Mouse (Mus musculus) limb, embryonic 14.5 days (tissue): Measurements from ENCODE around the gene Omp. TPM values are rescaled to one million over a fixed set of nuclear protein-coding genes. Genes with fewer than 3 reads are reported as not detected.
"Not testable (repeated sequence)": the region's sequence is repeated elsewhere in the genome, so short reads cannot be mapped to it uniquely, and the experiment has no call there.

Experiments
- ATAC-seq: fragments of 200-750 bp; cut with Nextera tagmentation; 2 replicates; pipeline ENCODE4 v1.8.0; 2017; ENCODE audit warnings: low read depth, moderate number of reproducible peaks, moderate TSS enrichment; ENCODE audit not compliant: low FRiP score
- DNase-seq: peaks from one replicate; pipeline ENCODE4 v3.0.0-alpha.2; 2015; ENCODE audit warnings: low spot score
- H3K27ac ChIP-seq: fragments of 300-500 bp; sonication (generic); replicated peaks from 2 replicates; pipeline ENCODE4 v1.5.1; 2014; ENCODE audit warnings: low read depth, mild to moderate bottlenecking, low read length, moderate library complexity, mixed read lengths
- H3K27me3 ChIP-seq: fragments of 300-500 bp; sonication (generic); 2 replicates; pipeline ENCODE4 v1.6.1; 2014; ENCODE audit warnings: low read length, mixed read lengths; ENCODE audit not compliant: control insufficient read depth, insufficient read depth
- H3K36me3 ChIP-seq: fragments of 300-500 bp; sonication (generic); 2 replicates; pipeline ENCODE4 v1.6.1; 2014; ENCODE audit warnings: mild to moderate bottlenecking, low read length, moderate library complexity, mixed read lengths; ENCODE audit not compliant: control insufficient read depth, insufficient read depth
- H3K4me1 ChIP-seq: fragments of 300-500 bp; sonication (generic); 2 replicates; pipeline ENCODE4 v1.6.1; 2014; ENCODE audit warnings: antibody characterized with exemption, low read length, mixed read lengths; ENCODE audit not compliant: control insufficient read depth, insufficient read depth
- H3K4me2 ChIP-seq: fragments of 300-500 bp; sonication (generic); replicated peaks from 2 replicates; pipeline ENCODE4 v1.6.1; 2014; ENCODE audit warnings: low read depth, mild to moderate bottlenecking, low read length, moderate library complexity; ENCODE audit not compliant: severe bottlenecking
- H3K4me3 ChIP-seq: fragments of 300-500 bp; sonication (generic); replicated peaks from 2 replicates; pipeline ENCODE4 v1.5.1; 2014; ENCODE audit warnings: low read length
- H3K9ac ChIP-seq: fragments of 300-500 bp; sonication (generic); 2 replicates; pipeline ENCODE4 v1.6.1; 2014; ENCODE audit warnings: mild to moderate bottlenecking, low read depth, low read length, moderate library complexity; ENCODE audit not compliant: severe bottlenecking
- H3K9me3 ChIP-seq: fragments of 300-500 bp; sonication (generic); 2 replicates; pipeline ENCODE4 v1.6.1; 2016; ENCODE audit warnings: low read length; ENCODE audit not compliant: control insufficient read depth
- POLR2A ChIP-seq: fragments of 200-500 bp; IDR thresholded peaks from 2 replicates; pipeline ENCODE4 v1.8.0; 2012; ENCODE audit warnings: inconsistent platforms, mild to moderate bottlenecking, moderate library complexity, borderline replicate concordance; ENCODE audit not compliant: insufficient read depth, insufficient read length; ENCODE audit errors: extremely low read depth
- WGBS: fragments of 180-500 bp; shearing (Covaris S2); extraction: QIAGEN DNeasy Blood & Tissue Kit; methylation state at CpG from one replicate; pipeline ENCODE4 v1.1.7; 2014; 5-methylcytosine and 5-hydroxymethylcytosine counted together
- polyA plus RNA-seq, 2 experiments: library from polyadenylated mRNA; depleted of rRNA in 1 of 2; stranded (reverse) in 1 of 2; unstranded in 1 of 2; fragments of >200 nt; fragmentation: Nextera tagmentation in 1 of 2; extraction: Ambion mirVana in 1 of 2; gene quantifications; 2 replicates each; pipeline versions ENCODE4 v1.2.1 to v1.2.3; 2012 to 2014

Gene Omp
- polyA plus RNA-seq, 2 experiments, result 0.17 to 0.25 TPM

GRCm38 (mm10) chr7:98189745-98190144, 44.4 kb upstream of the Omp start:
- peaks cover 32% of the 10 kb centered on the region for H3K27me3 ChIP-seq
- 34% methylated on average over 3 of the region's 3 CpGs for WGBS
- no peak for DNase-seq
- ATAC-seq, result no peak
- no peaks in the 10 kb centered on the region for H3K36me3 ChIP-seq
- no peaks in the 10 kb centered on the region for H3K9me3 ChIP-seq
- H3K9ac ChIP-seq, result no peak overlapping the region
- TF ChIP-seq POLR2A, result no peak
- peaks cover 8% of the 10 kb centered on the region; the same call in 1 of the 2 replicates for H3K4me1 ChIP-seq
- no peak overlapping the region for H3K4me2 ChIP-seq
- H3K27ac ChIP-seq, result no peak overlapping the region
- no peak overlapping the region for H3K4me3 ChIP-seq

GRCm38 (mm10) chr7:98188680-98189079, 43.4 kb upstream of the Omp start:
- no peak for TF ChIP-seq POLR2A
- H3K27ac ChIP-seq, result no peak overlapping the region
- no peak for DNase-seq
- peaks cover 2% of the 10 kb centered on the region; the same call in 1 of the 2 replicates for H3K4me1 ChIP-seq
- no peak overlapping the region for H3K4me2 ChIP-seq
- H3K36me3 ChIP-seq, result no peaks in the 10 kb centered on the region
- H3K4me3 ChIP-seq, result no peak overlapping the region
- WGBS, result 86% methylated on average over 2 of the region's 2 CpGs
- no peak overlapping the region for H3K9ac ChIP-seq
- H3K9me3 ChIP-seq, result no peaks in the 10 kb centered on the region
- ATAC-seq, result no peak
- peaks cover 21% of the 10 kb centered on the region for H3K27me3 ChIP-seq

- H3K9ac ChIP-seq, result no peak overlapping the region
- H3K36me3 ChIP-seq, result no peaks in the 10 kb centered on the region
- H3K4me2 ChIP-seq, result no peak overlapping the region
- no peak overlapping the region for H3K27ac ChIP-seq
- WGBS, result 90% methylated on average over 2 of the region's 2 CpGs
- no peak overlapping the region for H3K4me3 ChIP-seq
- ATAC-seq (no peak), DNase-seq (no peak)
- no peak for TF ChIP-seq POLR2A
- peaks cover 17% of the 10 kb centered on the region for H3K27me3 ChIP-seq
- H3K4me1 ChIP-seq, result no peaks in the 10 kb centered on the region; the same call in 1 of the 2 replicates
- H3K9me3 ChIP-seq, result no peaks in the 10 kb centered on the region
Observed at GRCm38 (mm10) chr7:98188238-98188637, 42.9 kb upstream of the Omp start.

- not testable (repeated sequence) for H3K4me3 ChIP-seq, H3K36me3 ChIP-seq, H3K27me3 ChIP-seq, H3K9me3 ChIP-seq, ATAC-seq, H3K9ac ChIP-seq, H3K4me2 ChIP-seq, H3K27ac ChIP-seq, DNase-seq, H3K4me1 ChIP-seq
- WGBS, result 71% methylated on average over 3 of the region's 3 CpGs
Observed at GRCm38 (mm10) chr7:98187332-98187731, 42.0 kb upstream of the Omp start.

GRCm38 (mm10) chr7:98186637-98187036, 41.3 kb upstream of the Omp start:
- no peak for TF ChIP-seq POLR2A
- no peak overlapping the region for H3K9ac ChIP-seq
- WGBS, result 74% methylated on average over 8 of the region's 8 CpGs
- no peak overlapping the region for H3K4me3 ChIP-seq
- DNase-seq (no peak), ATAC-seq (no peak)
- no peak overlapping the region for H3K27ac ChIP-seq
- H3K27me3 ChIP-seq, result peaks cover under 1% of the 10 kb centered on the region; the same call in 1 of the 2 replicates
- H3K4me2 ChIP-seq, result no peak overlapping the region
- no peaks in the 10 kb centered on the region for H3K9me3 ChIP-seq
- H3K4me1 ChIP-seq, result no peaks in the 10 kb centered on the region; the same call in 1 of the 2 replicates
- H3K36me3 ChIP-seq, result no peaks in the 10 kb centered on the region

GRCm38 (mm10) chr7:98185326-98185725, 40.0 kb upstream of the Omp start:
- no peaks in the 10 kb centered on the region for H3K9me3 ChIP-seq
- no peak for ATAC-seq
- no peaks in the 10 kb centered on the region; the same call in 1 of the 2 replicates for H3K4me1 ChIP-seq
- no peak overlapping the region for H3K4me3 ChIP-seq
- no peak overlapping the region for H3K27ac ChIP-seq
- no peak for DNase-seq
- H3K9ac ChIP-seq, result no peak overlapping the region
- H3K27me3 ChIP-seq, result no peaks in the 10 kb centered on the region
- 79% methylated on average over 6 of the region's 6 CpGs for WGBS
- TF ChIP-seq POLR2A, result no peak
- H3K4me2 ChIP-seq, result no peak overlapping the region
- H3K36me3 ChIP-seq, result no peaks in the 10 kb centered on the region
